Mouse (Mus musculus) hindbrain, embryonic 14.5 days (tissue): ENCODE measurements around the gene Cacna2d1. TPM values are rescaled to one million over a fixed set of nuclear protein-coding genes. Genes with fewer than 3 reads are reported as not detected.

Experiments used
- ATAC-seq: fragments of 200-750 bp; cut with Nextera tagmentation; 2 replicates; pipeline ENCODE4 v1.8.0; 2017; ENCODE audit warnings: moderate number of reproducible peaks, mild to moderate bottlenecking, moderate TSS enrichment, moderate library complexity; ENCODE audit not compliant: low FRiP score
- DNase-seq: peaks from one replicate; pipeline ENCODE4 v3.0.0-alpha.2; 2015; ENCODE audit warnings: low spot score
- H3K27ac ChIP-seq: fragments of 300-500 bp; sonication (generic); 2 replicates; pipeline ENCODE4 v1.5.1; 2014; ENCODE audit warnings: mild to moderate bottlenecking, moderate library complexity
- H3K27me3 ChIP-seq: fragments of 300-500 bp; sonication (generic); 2 replicates; pipeline ENCODE4 v1.6.1; 2014; ENCODE audit warnings: mild to moderate bottlenecking, low read length, mixed read lengths; ENCODE audit not compliant: control insufficient read depth, insufficient read depth
- H3K36me3 ChIP-seq: fragments of 300-500 bp; sonication (generic); replicated peaks from 2 replicates; pipeline ENCODE4 v1.6.1; 2014; ENCODE audit not compliant: control insufficient read depth, insufficient read depth
- H3K4me1 ChIP-seq: fragments of 300-500 bp; sonication (generic); replicated peaks from 2 replicates; pipeline ENCODE4 v1.6.1; 2014; ENCODE audit warnings: antibody characterized with exemption, low read length, mixed read lengths; ENCODE audit not compliant: control insufficient read depth, insufficient read depth
- H3K4me2 ChIP-seq: fragments of 300-500 bp; sonication (generic); replicated peaks from 2 replicates; pipeline ENCODE4 v1.6.1; 2014; ENCODE audit warnings: mild to moderate bottlenecking, moderate library complexity
- H3K4me3 ChIP-seq: fragments of 300-500 bp; sonication (generic); replicated peaks from 2 replicates; pipeline ENCODE4 v1.5.1; 2014; ENCODE audit warnings: mild to moderate bottlenecking, low read length
- H3K9ac ChIP-seq: fragments of 300-500 bp; sonication (generic); 2 replicates; pipeline ENCODE4 v1.6.1; 2014
- H3K9me3 ChIP-seq: fragments of 300-500 bp; sonication (generic); 2 replicates; pipeline ENCODE4 v1.6.1; 2016; ENCODE audit warnings: low read length; ENCODE audit not compliant: control insufficient read depth
- WGBS: fragments of 180-500 bp; shearing (Covaris S2); extraction: QIAGEN DNeasy Blood & Tissue Kit; methylation state at CpG from one replicate; pipeline ENCODE4 v1.1.7; 2014; 5-methylcytosine and 5-hydroxymethylcytosine counted together
- polyA plus RNA-seq: library from polyadenylated mRNA; unstranded; fragments of >200 nt; fragmentation: Nextera tagmentation; extraction: Ambion mirVana; gene quantifications from 2 replicates; pipeline ENCODE4 v1.2.1, GENCODE M21; 2014

Gene Cacna2d1
- polyA plus RNA-seq, 1 experiment from 2014 or later = 40.3 TPM

GRCm38 (mm10) chr5:16357709-16358108 lies 423.2 kb downstream of the Cacna2d1 start:
- no peaks in the 10 kb centered on the region for H3K27me3 ChIP-seq
- WGBS = 85% methylated on average over 4 of the region's 4 CpGs
- H3K36me3 ChIP-seq = peaks cover 32% of the 10 kb centered on the region
- H3K4me3 ChIP-seq = no peak overlapping the region
- ATAC-seq (no peak), DNase-seq (no peak)
- no peaks in the 10 kb centered on the region for H3K9me3 ChIP-seq
- no peaks in the 10 kb centered on the region for H3K4me1 ChIP-seq
- no peak overlapping the region for H3K4me2 ChIP-seq
- no peak overlapping the region for H3K9ac ChIP-seq
- H3K27ac ChIP-seq = no peak overlapping the region

- H3K9me3 ChIP-seq = no peaks in the 10 kb centered on the region
- H3K4me3 ChIP-seq = no peak overlapping the region
- no peaks in the 10 kb centered on the region for H3K4me1 ChIP-seq
- no peaks in the 10 kb centered on the region for H3K27me3 ChIP-seq
- 80% methylated on average over 2 of the region's 2 CpGs for WGBS
- DNase-seq (no peak), ATAC-seq (no peak)
- H3K4me2 ChIP-seq = no peak overlapping the region
- H3K36me3 ChIP-seq = peaks cover 29% of the 10 kb centered on the region
- no peak overlapping the region for H3K9ac ChIP-seq
- no peak overlapping the region for H3K27ac ChIP-seq
Measured at GRCm38 (mm10) chr5:16362076-16362475, 427.6 kb downstream of the Cacna2d1 start.

GRCm38 (mm10) chr5:16363171-16363570 lies 428.7 kb downstream of the Cacna2d1 start:
- H3K4me3 ChIP-seq = no peak overlapping the region
- ATAC-seq (no peak), DNase-seq (no peak)
- H3K27ac ChIP-seq = no peak overlapping the region
- H3K36me3 ChIP-seq = peaks cover 21% of the 10 kb centered on the region
- no peaks in the 10 kb centered on the region for H3K27me3 ChIP-seq
- no peaks in the 10 kb centered on the region for H3K9me3 ChIP-seq
- 88% methylated on average over 2 of the region's 2 CpGs for whole genome bisulfite sequencing
- H3K4me1 ChIP-seq = no peaks in the 10 kb centered on the region
- no peak overlapping the region for H3K9ac ChIP-seq
- H3K4me2 ChIP-seq = no peak overlapping the region

- Histone ChIP-seq H3K27me3 (no peaks in the 10 kb centered on the region), H3K4me2 (no peak overlapping the region), H3K4me1 (no peaks in the 10 kb centered on the region), H3K36me3 (no peaks in the 10 kb centered on the region), H3K9ac (no peak overlapping the region), H3K27ac (no peak overlapping the region), H3K4me3 (no peak overlapping the region), H3K9me3 (no peaks in the 10 kb centered on the region)
- ATAC-seq (no peak), DNase-seq (no peak)
- WGBS = 84% methylated on average over 8 of the region's 8 CpGs
Measured at GRCm38 (mm10) chr5:16370706-16371105, 436.2 kb downstream of the Cacna2d1 start.

- Histone ChIP-seq H3K9me3 (no peaks in the 10 kb centered on the region), H3K27ac (no peak overlapping the region), H3K9ac (no peak overlapping the region), H3K4me2 (no peak overlapping the region), H3K36me3 (no peaks in the 10 kb centered on the region), H3K27me3 (no peaks in the 10 kb centered on the region), H3K4me1 (no peaks in the 10 kb centered on the region), H3K4me3 (no peak overlapping the region)
- 79% methylated on average over 4 of the region's 4 CpGs for whole genome bisulfite sequencing
- ATAC-seq (no peak), DNase-seq (no peak)
Measured at GRCm38 (mm10) chr5:16373966-16374365, 439.5 kb downstream of the Cacna2d1 start.

GRCm38 (mm10) chr5:16376329-16376908 lies 441.9 kb downstream of the Cacna2d1 start:
- 95% methylated on average over 3 of the region's 3 CpGs for WGBS

GRCm38 (mm10) chr5:16410011-16410410 lies 475.5 kb downstream of the Cacna2d1 start:
- Histone ChIP-seq H3K4me3 (no peak overlapping the region), H3K27ac (no peak overlapping the region), H3K36me3 (no peaks in the 10 kb centered on the region), H3K4me2 (no peak overlapping the region), H3K9me3 (no peaks in the 10 kb centered on the region), H3K27me3 (no peaks in the 10 kb centered on the region), H3K4me1 (no peaks in the 10 kb centered on the region), H3K9ac (no peak overlapping the region)
- DNase-seq = no peak
- 83% methylated on average over 8 of the region's 8 CpGs for WGBS
- ATAC-seq = no peak

More at GRCm38 (mm10) chr5:16376329-16376908, 441.9 kb downstream of the Cacna2d1 start:
- Histone ChIP-seq H3K36me3 (no peaks in the 10 kb centered on the region), H3K4me2 (no peak overlapping the region), H3K4me3 (no peak overlapping the region), H3K9me3 (no peaks in the 10 kb centered on the region), H3K27ac (no peak overlapping the region), H3K4me1 (no peaks in the 10 kb centered on the region), H3K9ac (no peak overlapping the region), H3K27me3 (no peaks in the 10 kb centered on the region)
- DNase-seq = no peak
- no peak for ATAC-seq

GRCm38 (mm10) chr5:16414693-16415092 lies 480.2 kb downstream of the Cacna2d1 start:
- Histone ChIP-seq H3K9ac (no peak overlapping the region), H3K4me3 (no peak overlapping the region), H3K9me3 (no peaks in the 10 kb centered on the region), H3K4me2 (no peak overlapping the region), H3K36me3 (no peaks in the 10 kb centered on the region), H3K4me1 (no peaks in the 10 kb centered on the region), H3K27me3 (no peaks in the 10 kb centered on the region), H3K27ac (no peak overlapping the region)
- DNase-seq (no peak), ATAC-seq (no peak)

- no peaks in the 10 kb centered on the region for H3K27me3 ChIP-seq
- no peak overlapping the region for H3K9ac ChIP-seq
- no peaks in the 10 kb centered on the region for H3K36me3 ChIP-seq
- H3K4me2 ChIP-seq = no peak overlapping the region
- H3K9me3 ChIP-seq = no peaks in the 10 kb centered on the region
- no peak overlapping the region for H3K27ac ChIP-seq
- no peak overlapping the region for H3K4me3 ChIP-seq
- ATAC-seq (no peak), DNase-seq (no peak)
- no peaks in the 10 kb centered on the region for H3K4me1 ChIP-seq
- WGBS = 98% methylated on average over 1 of the region's 1 CpGs
Measured at GRCm38 (mm10) chr5:16417996-16418395, 483.5 kb downstream of the Cacna2d1 start.

GRCm38 (mm10) chr5:16418504-16418903 lies 484.0 kb downstream of the Cacna2d1 start:
- ATAC-seq (no peak), DNase-seq (no peak)
- Histone ChIP-seq H3K36me3 (no peaks in the 10 kb centered on the region), H3K9me3 (no peaks in the 10 kb centered on the region), H3K27me3 (no peaks in the 10 kb centered on the region), H3K27ac (no peak overlapping the region), H3K9ac (no peak overlapping the region), H3K4me3 (no peak overlapping the region), H3K4me2 (no peak overlapping the region), H3K4me1 (no peaks in the 10 kb centered on the region)
- 86% methylated on average over 3 of the region's 3 CpGs for WGBS
